Mouse (Mus musculus) ES-E14 (cell line): ENCODE results near the gene Stip1.

Experiments used
- CHD2 ChIP-seq: IDR thresholded peaks from 2 replicates; pipeline ENCODE4 v1.6.1; 2014; ENCODE audit warnings: mild to moderate bottlenecking, low read depth, low read length, inconsistent platforms
- HCFC1 ChIP-seq: IDR thresholded peaks from 2 replicates; pipeline ENCODE4 v1.6.1; 2012; ENCODE audit warnings: low read length, inconsistent platforms, borderline replicate concordance; ENCODE audit not compliant: insufficient read depth
- MAFK ChIP-seq: IDR thresholded peaks from 2 replicates; pipeline ENCODE4 v1.6.1; 2014; ENCODE audit warnings: mild to moderate bottlenecking, low read depth, low read length, inconsistent platforms; ENCODE audit not compliant: insufficient read depth
- ZC3H11A ChIP-seq: IDR thresholded peaks from 2 replicates; pipeline ENCODE4 v1.6.1; 2012; ENCODE audit warnings: low read depth, mild to moderate bottlenecking, inconsistent platforms, low read length, borderline replicate concordance

DNA sequence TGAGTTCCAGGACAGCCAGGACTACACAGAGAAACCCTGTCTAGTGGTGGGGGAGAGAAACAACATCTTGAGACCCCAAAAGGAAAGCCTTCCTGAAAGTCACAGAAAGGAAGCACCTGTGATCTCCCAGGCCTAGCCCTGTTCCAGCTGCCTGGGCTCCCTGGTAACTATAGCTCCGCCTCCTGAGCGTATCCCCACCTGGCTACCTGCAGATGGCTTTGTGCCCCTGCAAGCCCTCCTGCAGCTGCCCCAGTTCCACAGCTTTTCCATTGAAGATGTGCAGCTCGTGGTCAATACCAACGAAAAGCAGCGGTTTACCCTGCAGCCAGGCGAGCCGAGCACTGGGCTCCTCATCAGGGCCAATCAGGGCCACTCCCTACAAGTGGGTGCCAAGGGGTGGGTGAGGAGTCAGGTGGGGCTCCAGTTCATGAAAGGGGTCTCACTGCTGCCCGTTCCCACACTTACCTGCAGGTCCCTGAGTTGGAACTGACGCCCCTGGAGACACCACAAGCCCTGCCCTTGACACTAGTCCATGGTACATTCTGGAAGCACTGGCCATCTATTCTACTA lies 42.0 kb downstream of the Stip1 start:
- TF ChIP-seq HCFC1, result no peak
- no peak for TF ChIP-seq CHD2
- TF ChIP-seq ZC3H11A, result no peak
- no peak for TF ChIP-seq MAFK
